Mouse (Mus musculus) myocyte (in vitro differentiated cells): Measurements from ENCODE around the gene Ubr7.

Experiments
- CEBPB ChIP-seq: IDR thresholded peaks from 2 replicates; pipeline ENCODE4 v1.6.1; 2011; ENCODE audit warnings: mild to moderate bottlenecking, moderate library complexity; ENCODE audit not compliant: poor library complexity, insufficient read depth, severe bottlenecking
- E2F4 ChIP-seq: IDR thresholded peaks from one replicate; pipeline ENCODE4 v1.6.1; 2011; ENCODE audit warnings: mild to moderate bottlenecking, control low read depth, moderate library complexity; ENCODE audit not compliant: insufficient read depth
- MAX ChIP-seq: IDR thresholded peaks from one replicate; pipeline ENCODE4 v1.6.1; 2011; ENCODE audit warnings: low read depth, mild to moderate bottlenecking, control low read depth
- MYOD1 ChIP-seq, 3 experiments: IDR thresholded peaks; one replicate each; pipeline ENCODE4 v1.6.1; 2011; ENCODE audit warnings: control low read depth in 2 of 3, low read depth in 2 of 3, mild to moderate bottlenecking in 2 of 3, moderate library complexity in 1 of 3; ENCODE audit not compliant: insufficient read length in 2 of 3, control insufficient read depth in 1 of 3
- POLR2A ChIP-seq: IDR thresholded peaks from one replicate; pipeline ENCODE4 v1.6.1; 2011; ENCODE audit warnings: low read depth, mild to moderate bottlenecking, control low read depth, moderate library complexity; ENCODE audit not compliant: insufficient read length
- REST ChIP-seq: IDR thresholded peaks from one replicate; pipeline ENCODE4 v1.6.1; 2011; ENCODE audit warnings: mild to moderate bottlenecking, control low read depth, moderate library complexity; ENCODE audit not compliant: insufficient read depth, insufficient read length
- SRF ChIP-seq: IDR thresholded peaks from one replicate; pipeline ENCODE4 v1.6.1; 2011; ENCODE audit warnings: low read depth; ENCODE audit not compliant: control insufficient read depth, insufficient read length
- TCF12 ChIP-seq: IDR thresholded peaks from one replicate; pipeline ENCODE4 v1.6.1; 2011; ENCODE audit warnings: mild to moderate bottlenecking, control low read depth; ENCODE audit not compliant: poor library complexity, insufficient read depth, severe bottlenecking
- USF1 ChIP-seq: IDR thresholded peaks from one replicate; pipeline ENCODE4 v1.6.1; 2011; ENCODE audit warnings: low read depth, mild to moderate bottlenecking, control low read depth, moderate library complexity

- TF ChIP-seq MAX (no peak), POLR2A (no peak), USF1 (no peak), TCF12 (no peak), MYOD1 (IDR thresholded peaks at IDR 0.05; ENCODE audit: control insufficient read depth in 1 of 3, insufficient read length in 2 of 3, low read depth in 2 of 3) (no peak), CEBPB (no peak), REST (no peak), E2F4 (no peak), SRF (no peak)
Measured at GRCm38 (mm10) chr12:102743036-102743588, 14.7 kb upstream of the Ubr7 start.
